Mouse (Mus musculus) CH12.LX (cell line): ENCODE results near the gene Tspan14.

Source experiments
- CTCF ChIP-seq, 2 experiments: IDR thresholded peaks in 1 of 2; conservative IDR thresholded peaks in 1 of 2; 2 replicates each; pipeline ENCODE4 v1.5.1; 2011 to 2012; ENCODE audit warnings: low read depth in 2 of 2, low read length in 2 of 2, improper control_type of control experiment in 1 of 2, inconsistent platforms in 1 of 2, mild to moderate bottlenecking in 1 of 2, moderate library complexity in 1 of 2
- ELF1 ChIP-seq: IDR thresholded peaks from 2 replicates; pipeline ENCODE4 v1.6.1; 2014; ENCODE audit warnings: low read depth, mild to moderate bottlenecking, inconsistent platforms, low read length, improper control_type of control experiment
- EP300 ChIP-seq: IDR thresholded peaks from 2 replicates; pipeline ENCODE4 v1.6.1; 2011; ENCODE audit warnings: low read length, improper control_type of control experiment
- MAX ChIP-seq: IDR thresholded peaks from 2 replicates; pipeline ENCODE4 v1.6.1; 2011; ENCODE audit warnings: low read length, improper control_type of control experiment
- POLR2A ChIP-seq: IDR thresholded peaks from 2 replicates; pipeline ENCODE4 v1.6.1; 2011; ENCODE audit warnings: low read depth, mild to moderate bottlenecking, improper control_type of control experiment, low read length
- TBP ChIP-seq: conservative IDR thresholded peaks from 2 replicates; pipeline ENCODE4 v1.6.1; 2011; ENCODE audit warnings: low read depth, low read length, improper control_type of control experiment
- ZNF384 ChIP-seq: IDR thresholded peaks from 2 replicates; pipeline ENCODE4 v1.6.1; 2012; ENCODE audit warnings: low read depth, low read length, improper control_type of control experiment, inconsistent platforms

GRCm38 (mm10) chr14:41011916-41012315 lies 45.3 kb upstream of the Tspan14 start:
- no peak for TF ChIP-seq POLR2A
- TF ChIP-seq CTCF (conservative IDR thresholded peaks at IDR 0.05 in 1 of 2, IDR thresholded peaks at IDR 0.05 in 1 of 2; ENCODE audit: low read depth in 2 of 2, low read length in 2 of 2) = no peak
- TF ChIP-seq EP300 = no peak
- no peak for TF ChIP-seq TBP
- TF ChIP-seq ELF1 = no peak
- no peak for TF ChIP-seq MAX
- TF ChIP-seq ZNF384 = no peak
